Mouse (Mus musculus): ENCODE data around the gene Hist1h4f. TPM values are rescaled to one million over a fixed set of nuclear protein-coding genes. Genes with fewer than 3 reads are reported as not detected.
"Not testable (repeated sequence)": the region's sequence is repeated elsewhere in the genome, so short reads cannot be mapped to it uniquely, and the experiment has no call there.

Hist1h4f gene
- polyA plus RNA-seq, 1 experiment from 2014 or later, result 1.1 TPM

- Histone ChIP-seq H3K4me1 (ENCODE audit: insufficient read depth) (peaks cover 7% of the 10 kb centered on the region), H3K4me3 (ENCODE audit: low read depth, low read length) (peak overlapping the region; percentile 43), H3K27me3 (ENCODE audit: insufficient read depth, low read length) (no peaks in the 10 kb centered on the region), H3K36me3 (replicated peaks; ENCODE audit: insufficient read depth, low read length) (no peaks in the 10 kb centered on the region), H3K9ac (replicated peaks) (peak overlapping the region; percentile 65), H3K27ac (ENCODE audit: low read depth) (peak overlapping the region; percentile 99), H3K4me2 (ENCODE audit: low read depth, low read length) (peak overlapping the region; percentile 83), H3K9me3 (ENCODE audit: low read length) (no peaks in the 10 kb centered on the region)
- ATAC-seq (peak; percentile 30), DNase-seq (no peak)
- WGBS (ENCODE audit: insufficient replicate concordance), result 3% methylated on average over 18 of the region's 18 CpGs
- TF ChIP-seq CTCF (IDR thresholded peaks at IDR 0.05; ENCODE audit: low read depth), result peak; percentile 69
- TF ChIP-seq EP300 (IDR thresholded peaks at IDR 0.05; ENCODE audit: low read depth), result peak; percentile 73
Measured at GRCm38 (mm10) chr13:23562699-23563462, 11.4 kb upstream of the Hist1h4f start.

DNA sequence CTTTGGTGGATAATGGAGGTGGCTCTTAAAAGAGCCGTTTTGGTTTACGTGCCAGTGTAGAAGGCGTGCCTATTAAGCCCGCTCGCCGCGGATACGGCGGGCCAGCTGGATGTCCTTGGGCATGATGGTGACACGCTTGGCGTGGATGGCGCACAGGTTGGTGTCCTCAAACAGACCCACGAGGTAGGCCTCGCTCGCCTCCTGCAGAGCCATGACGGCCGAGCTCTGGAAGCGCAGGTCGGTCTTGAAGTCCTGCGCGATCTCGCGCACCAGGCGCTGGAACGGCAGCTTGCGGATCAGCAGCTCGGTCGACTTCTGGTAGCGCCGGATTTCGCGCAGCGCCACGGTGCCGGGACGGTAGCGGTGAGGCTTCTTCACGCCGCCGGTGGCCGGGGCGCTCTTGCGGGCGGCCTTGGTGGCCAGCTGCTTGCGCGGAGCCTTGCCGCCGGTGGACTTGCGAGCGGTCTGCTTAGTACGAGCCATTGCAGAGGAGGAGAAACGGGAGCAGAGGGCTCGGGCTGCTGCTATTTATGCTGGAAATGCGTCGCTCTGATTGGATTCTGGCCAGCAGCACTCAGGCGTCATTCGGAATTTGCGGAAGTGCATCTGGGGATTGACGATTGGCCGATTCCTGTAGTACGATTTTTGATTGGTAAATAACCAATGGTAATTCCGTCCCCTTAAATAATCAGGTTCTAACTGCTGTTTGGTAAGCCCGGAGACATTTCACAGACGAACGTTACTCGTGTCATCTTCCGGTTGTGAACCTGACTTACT lies 10.6 kb upstream of the Hist1h4f start, which contains the start of gene Hist1h3e:
Hist1h3e (minus strand) TSS at position 487 of the 777 bp plus-strand sequence.
- WGBS (ENCODE audit: insufficient replicate concordance), result under 1% methylated on average over 48 of the region's 67 CpGs

GRCm38 (mm10) chr13:23561531-23561882 lies 10.1 kb upstream of the Hist1h4f start:
- not testable (repeated sequence) for H3K36me3 ChIP-seq (replicated peaks; ENCODE audit: insufficient read depth, low read length); DNase-seq; H3K9me3 ChIP-seq (ENCODE audit: low read length); H3K4me1 ChIP-seq (ENCODE audit: insufficient read depth); H3K27me3 ChIP-seq (ENCODE audit: insufficient read depth, low read length)
- ATAC-seq, result peak; percentile 0; the same call in 1 of the 2 replicates
- Histone ChIP-seq H3K4me2 (ENCODE audit: low read depth, low read length) (peak overlapping the region; percentile 83; the same call in 1 of the 2 replicates), H3K4me3 (ENCODE audit: low read depth, low read length) (peak overlapping the region; percentile 43), H3K9ac (replicated peaks) (peak overlapping the region; percentile 72), H3K27ac (ENCODE audit: low read depth) (peak overlapping the region; percentile 99)
- WGBS (ENCODE audit: insufficient replicate concordance), result 0% methylated on average over 2 of the region's 5 CpGs

More for the DNA sequence above, 10.6 kb upstream of the Hist1h4f start, which contains the start of gene Hist1h3e:
- not testable (repeated sequence) for H3K4me1 ChIP-seq (ENCODE audit: insufficient read depth); H3K27me3 ChIP-seq (ENCODE audit: insufficient read depth, low read length); H3K9me3 ChIP-seq (ENCODE audit: low read length); H3K36me3 ChIP-seq (replicated peaks; ENCODE audit: insufficient read depth, low read length)
- Histone ChIP-seq H3K27ac (ENCODE audit: low read depth) (peak within 1 kb of the TSS; percentile 99), H3K4me3 (ENCODE audit: low read depth, low read length) (peak within 1 kb of the TSS; percentile 43), H3K4me2 (ENCODE audit: low read depth, low read length) (peak within 1 kb of the TSS; percentile 83), H3K9ac (replicated peaks) (peak within 1 kb of the TSS; percentile 72)
- ATAC-seq (peak; percentile 91), DNase-seq (peak; percentile 95)
- peak; percentile 80; the same call in 1 of the 2 replicates for TF ChIP-seq EP300 (IDR thresholded peaks at IDR 0.05; ENCODE audit: low read depth)

DNA sequence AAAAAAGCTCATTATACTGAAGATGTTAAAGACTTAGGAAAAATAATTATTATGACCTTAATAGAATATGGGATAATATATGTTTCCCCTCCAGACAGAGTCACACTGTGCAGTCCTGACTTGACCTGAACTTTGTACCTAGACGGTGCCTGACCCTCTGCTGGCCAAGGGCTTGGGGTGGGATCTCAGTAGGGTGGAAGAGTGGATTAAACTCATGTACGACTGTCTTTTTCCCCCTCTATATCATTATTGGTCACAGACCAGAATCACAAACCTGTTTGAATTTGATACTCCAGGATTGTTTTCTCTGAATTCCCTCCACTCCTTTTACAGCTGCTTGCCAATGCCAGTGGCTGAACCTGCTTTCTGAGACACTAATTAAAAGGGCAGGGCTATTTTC lies 9.3 kb upstream of the Hist1h4f start:
- WGBS (ENCODE audit: insufficient replicate concordance), result 35% methylated on average over 2 of the region's 2 CpGs
- H3K4me1 ChIP-seq (ENCODE audit: insufficient read depth); ATAC-seq; H3K27me3 ChIP-seq (ENCODE audit: insufficient read depth, low read length); H3K4me3 ChIP-seq (ENCODE audit: low read depth, low read length); H3K9me3 ChIP-seq (ENCODE audit: low read length); DNase-seq; H3K36me3 ChIP-seq (replicated peaks; ENCODE audit: insufficient read depth, low read length): not testable (repeated sequence)
- peak overlapping the region; percentile 39 for H3K9ac ChIP-seq (replicated peaks)
- peak overlapping the region; percentile 46 for H3K27ac ChIP-seq (ENCODE audit: low read depth)
- peak overlapping the region; percentile 55 for H3K4me2 ChIP-seq (ENCODE audit: low read depth, low read length)

- Histone ChIP-seq H3K4me1 (ENCODE audit: insufficient read depth) (peaks cover 8% of the 10 kb centered on the region), H3K27ac (ENCODE audit: low read depth) (peak overlapping the region; percentile 97), H3K4me2 (ENCODE audit: low read depth, low read length) (peak overlapping the region; percentile 90), H3K9me3 (ENCODE audit: low read length) (no peaks in the 10 kb centered on the region), H3K36me3 (replicated peaks; ENCODE audit: insufficient read depth, low read length) (no peaks in the 10 kb centered on the region), H3K27me3 (ENCODE audit: insufficient read depth, low read length) (no peaks in the 10 kb centered on the region), H3K4me3 (ENCODE audit: low read depth, low read length) (peak overlapping the region; percentile 64), H3K9ac (replicated peaks) (peak overlapping the region; percentile 10; the same call in 1 of the 2 replicates)
- ATAC-seq (no peak), DNase-seq (no peak)
- TF ChIP-seq CTCF (IDR thresholded peaks at IDR 0.05; ENCODE audit: low read depth), result no peak
- no peak for TF ChIP-seq EP300 (IDR thresholded peaks at IDR 0.05; ENCODE audit: low read depth)
- WGBS (ENCODE audit: insufficient replicate concordance), result 63% methylated on average over 3 of the region's 3 CpGs
Measured at GRCm38 (mm10) chr13:23556906-23557305, 5.5 kb upstream of the Hist1h4f start.

GRCm38 (mm10) chr13:23555839-23556416 lies 4.5 kb upstream of the Hist1h4f start:
- DNase-seq (peak; percentile 74), ATAC-seq (peak; percentile 49)
- Histone ChIP-seq H3K27ac (ENCODE audit: low read depth) (peak overlapping the region; percentile 97), H3K27me3 (ENCODE audit: insufficient read depth, low read length) (no peaks in the 10 kb centered on the region), H3K4me2 (ENCODE audit: low read depth, low read length) (peak overlapping the region; percentile 90), H3K36me3 (replicated peaks; ENCODE audit: insufficient read depth, low read length) (no peaks in the 10 kb centered on the region), H3K9ac (replicated peaks) (peak overlapping the region; percentile 83), H3K4me1 (ENCODE audit: insufficient read depth) (peaks cover 10% of the 10 kb centered on the region), H3K9me3 (ENCODE audit: low read length) (no peaks in the 10 kb centered on the region), H3K4me3 (ENCODE audit: low read depth, low read length) (peak overlapping the region; percentile 64)
- WGBS (ENCODE audit: insufficient replicate concordance), result under 1% methylated on average over 18 of the region's 18 CpGs
- no peak for TF ChIP-seq CTCF (IDR thresholded peaks at IDR 0.05; ENCODE audit: low read depth)
- TF ChIP-seq EP300 (IDR thresholded peaks at IDR 0.05; ENCODE audit: low read depth), result no peak; the same call in 1 of the 2 replicates

All from liver, postnatal 0 days (tissue).